Mouse (Mus musculus): Measurements from ENCODE around the gene Kncn.

- TF ChIP-seq GATA1 (IDR thresholded peaks at IDR 0.05; ENCODE audit: low read length) (no peak), TAL1 (IDR thresholded peaks at IDR 0.05; ENCODE audit: low read length) (no peak)
Measured at GRCm38 (mm10) chr4:115937061-115937976, 53.1 kb downstream of the Kncn start.
